Mouse (Mus musculus) layer of hippocampus, adult 9-11 months (tissue): ENCODE data around the gene Ppfibp1.

Source experiments
- DNase-seq: peaks from one replicate; pipeline ENCODE4 v3.0.0; 2022

The Ppfibp1 gene

DNA sequence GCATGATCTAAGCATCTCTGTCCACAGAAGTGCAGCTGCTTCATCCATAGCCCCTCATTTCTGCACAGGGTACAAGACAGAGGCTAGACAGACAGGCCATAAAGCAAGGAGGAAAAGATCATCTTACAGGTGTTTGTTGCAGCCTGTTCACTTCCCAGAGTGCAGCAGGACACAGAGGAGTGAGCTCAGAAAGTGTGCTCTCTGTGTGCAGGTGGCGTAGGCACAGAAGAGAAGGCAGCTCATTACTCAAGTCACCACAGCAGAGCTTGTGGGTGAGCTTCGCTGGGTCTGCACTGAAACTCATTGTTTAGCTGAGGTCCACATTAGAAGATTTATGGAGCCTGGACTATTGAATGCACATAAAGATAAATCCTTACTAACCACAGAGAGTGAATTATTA lies 111.5 kb downstream of the Ppfibp1 start:
- no peak for DNase-seq

GRCm38 (mm10) chr6:147008148-147008547 lies 119.9 kb downstream of the Ppfibp1 start:
- no peak for DNase-seq

GRCm38 (mm10) chr6:147010358-147010757 lies 122.1 kb downstream of the Ppfibp1 start:
- no peak for DNase-seq

- no peak for DNase-seq
Observed at GRCm38 (mm10) chr6:147010811-147011520, 122.7 kb downstream of the Ppfibp1 start.

GRCm38 (mm10) chr6:147011555-147011954 lies 123.3 kb downstream of the Ppfibp1 start:
- DNase-seq, result no peak

- no peak for DNase-seq
Observed at GRCm38 (mm10) chr6:147011977-147012376, 123.7 kb downstream of the Ppfibp1 start.

- DNase-seq, result no peak
Observed at GRCm38 (mm10) chr6:147013546-147013945, 125.3 kb downstream of the Ppfibp1 start.

DNA sequence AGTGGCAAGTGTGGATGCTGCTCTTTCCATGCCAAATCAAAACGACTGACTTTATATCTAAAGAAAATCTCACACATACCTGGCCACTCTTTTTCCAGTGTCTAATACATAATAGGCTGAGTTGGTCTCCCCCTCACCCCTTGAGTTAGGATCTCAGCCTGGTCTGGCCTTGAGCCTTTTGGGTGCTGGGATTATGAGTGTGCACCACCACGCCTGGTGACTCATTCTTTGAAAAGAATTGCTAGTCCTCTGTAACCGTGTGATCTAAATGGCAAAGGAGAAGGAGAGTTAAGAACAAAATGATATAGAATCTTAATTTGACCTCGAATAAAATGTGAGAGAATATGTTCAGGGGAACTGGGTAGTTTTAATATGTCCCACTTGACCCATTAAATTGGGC lies 129.6 kb downstream of the Ppfibp1 start:
- no peak for DNase-seq

- no peak for DNase-seq
Observed at GRCm38 (mm10) chr6:147018364-147018763, 130.1 kb downstream of the Ppfibp1 start.

- DNase-seq, result no peak
Observed at GRCm38 (mm10) chr6:147021181-147021580, 132.9 kb downstream of the Ppfibp1 start.

- DNase-seq, result no peak
Observed at GRCm38 (mm10) chr6:147022375-147023132, 134.3 kb downstream of the Ppfibp1 start.

DNA sequence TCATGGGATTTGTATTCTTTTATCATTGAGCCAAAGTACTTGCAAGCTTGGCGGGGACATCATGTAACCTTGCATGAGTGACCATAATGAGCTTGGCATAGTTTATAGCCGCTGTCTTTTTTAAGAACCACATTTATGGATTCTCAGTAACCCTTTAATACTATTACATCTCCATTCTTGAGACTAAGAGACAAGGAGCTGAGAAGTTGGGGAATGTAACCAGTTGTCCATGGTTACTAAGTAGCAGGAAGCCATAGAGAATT lies 134.8 kb downstream of the Ppfibp1 start:
- no peak for DNase-seq

DNA sequence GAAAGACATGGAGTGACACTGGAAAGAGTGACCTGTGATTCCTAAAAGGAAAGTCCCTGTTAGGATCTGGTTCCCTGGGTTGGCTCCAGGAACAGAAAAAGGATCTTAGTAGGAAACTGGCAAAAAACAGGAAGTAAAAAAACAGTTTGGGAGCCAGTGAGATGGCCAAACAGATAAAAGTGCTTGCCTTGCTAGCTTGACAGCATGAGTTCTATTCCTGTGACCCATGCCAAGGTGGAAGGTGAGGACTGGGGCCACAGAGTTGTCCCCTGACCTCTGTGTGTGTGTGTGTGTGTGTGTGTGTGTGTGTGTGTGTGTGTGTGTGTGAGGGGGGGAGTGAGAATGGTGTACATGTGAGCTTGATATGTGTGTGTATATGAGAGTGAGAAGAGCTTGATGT lies 135.3 kb downstream of the Ppfibp1 start:
- DNase-seq, result no peak

GRCm38 (mm10) chr6:147024761-147025160 lies 136.5 kb downstream of the Ppfibp1 start:
- DNase-seq, result no peak

GRCm38 (mm10) chr6:147028396-147028795 lies 140.1 kb downstream of the Ppfibp1 start:
- DNase-seq, result no peak

- no peak for DNase-seq
Observed at GRCm38 (mm10) chr6:147029591-147029990, 141.3 kb downstream of the Ppfibp1 start.

GRCm38 (mm10) chr6:147030096-147030885 lies 142.0 kb downstream of the Ppfibp1 start:
- DNase-seq, result no peak

- no peak for DNase-seq
Observed at GRCm38 (mm10) chr6:147032303-147032925, 144.1 kb downstream of the Ppfibp1 start, which contains the start of gene Rep15. Gene Rep15 (plus strand): TSS chr6:147032584.

DNA sequence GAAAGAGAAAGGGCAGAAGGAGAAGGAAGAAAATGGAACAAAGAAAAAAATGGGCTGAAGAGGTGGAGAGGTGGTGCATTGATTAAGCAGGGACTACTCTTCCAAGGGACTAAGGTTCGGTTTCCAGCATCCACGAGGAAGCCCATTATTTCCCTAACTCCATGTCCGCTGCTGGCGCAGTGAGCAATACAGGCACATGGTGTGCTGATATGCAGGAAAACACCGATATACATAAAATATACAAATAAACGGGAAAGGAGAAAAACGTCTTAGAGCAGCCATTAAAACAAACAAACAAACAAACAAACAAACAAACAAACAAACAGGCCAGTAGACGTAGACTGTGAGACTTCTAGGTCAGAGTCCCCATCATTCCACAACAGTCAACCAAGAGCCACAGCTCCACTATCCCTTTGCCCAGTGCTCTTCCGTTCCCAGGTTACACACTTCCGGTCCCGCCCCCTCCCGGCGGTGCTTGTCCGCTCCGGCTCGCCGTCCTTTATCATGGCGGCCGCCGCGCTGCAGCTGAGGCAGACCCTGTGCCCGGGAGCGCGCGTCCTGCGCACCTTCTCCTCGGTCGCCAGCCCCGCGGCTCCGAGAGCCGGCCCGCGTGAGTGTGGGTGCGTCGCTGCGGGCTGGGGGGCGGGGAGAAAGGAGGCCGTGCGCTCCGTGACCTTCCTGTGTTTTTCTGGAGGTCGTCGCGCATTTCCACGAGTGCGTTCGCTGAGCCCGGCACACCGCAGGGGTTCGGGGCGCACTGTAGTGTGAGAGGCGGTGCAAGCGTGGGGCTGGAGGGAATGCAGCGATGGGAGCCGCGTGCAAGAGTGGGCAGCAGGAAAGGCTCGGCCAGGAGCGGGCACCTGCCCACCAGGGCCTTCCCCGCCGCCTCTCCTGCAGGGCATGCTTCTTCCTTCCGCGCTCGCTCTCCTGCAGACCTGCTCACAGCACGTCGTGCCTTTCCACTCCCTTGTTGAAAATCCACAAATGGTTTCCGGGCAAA lies 154.3 kb downstream of the Ppfibp1 start, which contains the start of gene Mrps35:
Gene Mrps35 (plus strand): TSS at position 474 of the 1,000 bp plus-strand sequence.
- DNase-seq, result peak; percentile 90

DNA sequence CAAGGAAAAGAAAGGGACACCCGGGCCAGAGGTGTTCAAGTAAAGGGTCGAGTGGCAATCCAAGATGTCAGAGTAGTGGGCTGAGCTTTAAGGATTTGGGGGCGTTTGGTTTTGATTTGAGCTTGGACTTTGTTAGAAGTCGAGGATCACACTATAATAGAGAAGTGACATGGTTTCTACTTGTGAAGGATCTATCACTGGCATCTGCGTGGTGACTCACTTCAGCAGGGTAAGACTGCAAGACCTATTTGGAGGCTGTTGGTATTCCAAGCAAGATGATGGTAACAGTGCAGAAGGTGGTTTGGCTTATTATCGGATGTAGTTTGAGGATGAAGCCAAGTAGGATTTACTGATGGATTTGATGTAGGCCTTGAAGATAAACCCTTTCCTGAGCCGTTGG lies 155.3 kb downstream of the Ppfibp1 start:
- no peak for DNase-seq

GRCm38 (mm10) chr6:147049239-147049805 lies 161.0 kb downstream of the Ppfibp1 start:
- DNase-seq, result no peak

DNA sequence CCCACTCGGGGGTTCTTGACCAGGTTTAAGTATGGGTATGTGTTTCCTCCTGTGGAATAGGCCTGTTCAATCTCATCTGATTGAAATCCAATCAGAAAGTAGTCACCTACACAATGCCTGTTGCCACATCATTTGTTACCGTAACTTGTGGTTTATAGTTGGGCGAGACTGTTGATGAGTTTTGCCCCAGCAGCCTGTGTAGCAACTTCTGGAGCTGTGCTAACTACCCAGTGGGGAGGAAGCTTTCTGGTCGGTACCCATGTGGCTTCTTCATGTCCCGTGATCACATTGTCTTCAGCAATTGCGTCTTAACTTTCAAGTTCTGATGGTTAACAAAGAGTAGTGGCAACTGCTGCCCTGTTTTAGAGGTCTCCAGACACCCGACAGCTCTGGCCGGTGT lies 163.4 kb downstream of the Ppfibp1 start:
- no peak for DNase-seq
